Mouse (Mus musculus): Measurements from ENCODE around the gene Gucy1b2. TPM values are rescaled to one million over a fixed set of nuclear protein-coding genes. Genes with fewer than 3 reads are reported as not detected.

Gene Gucy1b2
- polyA plus RNA-seq, 1 experiment, result not detected

DNA sequence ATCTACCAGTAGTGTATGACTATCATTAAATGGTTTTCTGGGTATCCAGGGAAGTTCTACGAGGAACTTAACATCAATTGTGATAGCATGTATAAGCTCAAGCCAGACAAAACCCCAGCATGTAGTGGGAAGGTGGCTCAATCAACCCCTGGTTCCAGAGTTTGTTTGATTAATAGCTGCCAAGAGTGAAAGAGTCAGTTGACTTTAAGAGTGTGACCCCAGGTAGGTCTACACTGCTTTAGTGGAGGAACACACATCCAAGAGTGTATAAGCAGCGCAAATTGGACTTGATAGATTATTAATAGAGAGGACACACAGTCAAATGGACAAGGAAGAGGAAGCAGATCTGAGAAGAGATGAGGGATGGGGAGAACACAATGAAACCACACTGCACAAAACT is 18.3 kb downstream of the Gucy1b2 start:
- Histone ChIP-seq H3K4me1 (ENCODE audit: control insufficient read depth, insufficient read depth, low read length) (no peaks in the 10 kb centered on the region), H3K4me3 (ENCODE audit: insufficient read depth, low read depth, low read length) (no peak overlapping the region), H3K27ac (ENCODE audit: insufficient read depth, low read depth, low read length) (no peak overlapping the region)
- no peak for TF ChIP-seq POLR2A (IDR thresholded peaks at IDR 0.05; ENCODE audit: insufficient read depth, low read depth, low read length)
- TF ChIP-seq CTCF (IDR thresholded peaks at IDR 0.05; ENCODE audit: insufficient read depth, low read depth, low read length), result no peak
- 96% methylated on average over 2 of the region's 2 CpGs for WGBS

DNA sequence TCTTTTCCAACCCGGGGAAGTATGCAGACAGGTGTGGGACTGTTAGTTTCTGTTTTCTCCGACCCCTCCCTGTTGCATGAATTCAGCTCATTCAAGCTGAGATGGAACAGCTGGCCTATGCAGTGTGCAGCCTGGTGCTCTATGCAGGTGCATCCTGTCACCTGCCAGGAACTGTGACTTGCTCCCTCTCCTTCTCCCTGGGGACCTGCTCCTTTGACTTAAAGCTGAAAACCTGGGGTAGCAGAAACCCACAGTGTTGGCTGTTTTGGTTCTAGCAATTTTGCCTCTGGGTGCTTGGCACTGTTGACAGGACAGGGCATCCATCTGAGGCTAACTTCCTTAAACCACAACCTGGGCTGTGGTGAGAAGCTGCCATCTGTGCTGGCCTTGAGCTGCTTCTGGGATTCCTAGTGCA is 30.8 kb downstream of the Gucy1b2 start:
- Histone ChIP-seq H3K27ac (ENCODE audit: insufficient read depth, low read depth, low read length) (no peak overlapping the region), H3K4me1 (ENCODE audit: control insufficient read depth, insufficient read depth, low read length) (no peaks in the 10 kb centered on the region), H3K4me3 (ENCODE audit: insufficient read depth, low read depth, low read length) (no peak overlapping the region)
- WGBS, result 62% methylated on average over 2 of the region's 2 CpGs
- TF ChIP-seq POLR2A (IDR thresholded peaks at IDR 0.05; ENCODE audit: insufficient read depth, low read depth, low read length), result no peak
- no peak for TF ChIP-seq CTCF (IDR thresholded peaks at IDR 0.05; ENCODE audit: insufficient read depth, low read depth, low read length)

DNA sequence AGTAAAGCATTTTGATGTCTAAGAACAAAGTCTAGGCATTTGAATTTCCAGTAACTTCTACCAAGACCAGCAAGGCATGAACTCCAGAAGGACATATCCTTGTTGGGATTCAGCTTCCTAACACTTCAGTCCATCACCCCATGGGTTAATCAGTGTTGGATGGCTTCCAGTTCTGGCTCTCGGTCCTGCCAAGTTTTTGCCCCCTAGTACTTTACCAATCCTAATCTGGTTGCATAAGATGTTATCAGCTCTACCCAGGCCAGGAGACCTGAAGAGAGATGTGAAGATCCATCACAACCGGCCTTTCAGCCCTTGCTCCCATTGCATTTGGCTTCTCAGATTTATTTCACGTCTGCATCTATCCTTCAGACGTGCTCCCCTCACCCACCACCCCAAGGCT is 33.8 kb downstream of the Gucy1b2 start:
- H3K4me1 ChIP-seq (ENCODE audit: control insufficient read depth, insufficient read depth, low read length), result no peaks in the 10 kb centered on the region
- TF ChIP-seq CTCF (IDR thresholded peaks at IDR 0.05; ENCODE audit: insufficient read depth, low read depth, low read length), result no peak
- no peak for TF ChIP-seq POLR2A (IDR thresholded peaks at IDR 0.05; ENCODE audit: insufficient read depth, low read depth, low read length)
- 52% methylated on average over 4 of the region's 4 CpGs for WGBS
- H3K4me3 ChIP-seq (ENCODE audit: insufficient read depth, low read depth, low read length), result no peak overlapping the region
- H3K27ac ChIP-seq (ENCODE audit: insufficient read depth, low read depth, low read length), result no peak overlapping the region

DNA sequence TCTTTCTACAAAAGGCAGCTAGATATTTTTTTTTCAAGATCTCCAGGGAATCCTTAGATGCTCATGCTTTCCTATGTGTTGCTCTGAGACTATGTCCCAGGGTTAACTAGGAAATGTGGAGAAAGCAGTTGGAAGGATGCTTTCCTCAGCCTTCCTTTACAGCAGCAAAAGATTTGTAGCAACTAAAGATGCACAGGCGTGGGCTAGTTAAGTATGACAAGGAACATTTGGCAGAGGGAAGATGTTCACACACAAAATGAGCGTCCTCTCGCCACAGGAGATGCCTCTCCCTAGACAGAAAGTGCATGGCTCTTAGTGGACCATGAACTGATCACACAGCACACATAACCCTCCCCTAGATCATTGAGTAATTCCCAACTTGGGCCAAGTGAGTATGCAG is 38.6 kb downstream of the Gucy1b2 start:
- Histone ChIP-seq H3K4me3 (ENCODE audit: insufficient read depth, low read depth, low read length) (no peak overlapping the region), H3K4me1 (ENCODE audit: control insufficient read depth, insufficient read depth, low read length) (peaks cover 6% of the 10 kb centered on the region; the same call in 1 of the 2 replicates), H3K27ac (ENCODE audit: insufficient read depth, low read depth, low read length) (no peak overlapping the region)
- 73% methylated on average over 3 of the region's 3 CpGs for WGBS
- TF ChIP-seq POLR2A (IDR thresholded peaks at IDR 0.05; ENCODE audit: insufficient read depth, low read depth, low read length), result no peak
- TF ChIP-seq CTCF (IDR thresholded peaks at IDR 0.05; ENCODE audit: insufficient read depth, low read depth, low read length), result no peak

DNA sequence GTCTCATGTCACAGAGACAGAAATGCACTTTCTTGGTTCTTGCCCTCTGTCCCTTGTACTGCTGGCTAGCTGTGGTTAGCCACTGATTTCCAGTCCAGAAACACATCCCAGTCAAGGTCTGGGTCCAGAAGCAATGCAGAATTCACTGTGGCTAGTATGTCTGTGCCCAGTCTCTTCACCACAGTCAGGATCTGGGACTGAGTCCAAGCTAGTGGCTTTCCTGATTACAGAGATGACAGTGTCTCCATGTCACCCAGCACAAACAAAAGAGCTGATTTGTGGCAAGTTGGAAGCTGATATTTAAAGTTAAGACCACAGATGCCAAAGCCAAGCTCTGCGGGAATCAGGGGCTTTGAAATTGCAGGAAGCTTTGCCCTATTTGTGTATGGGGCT is 39.4 kb downstream of the Gucy1b2 start:
- 27% methylated on average over 1 of the region's 1 CpGs for WGBS
- TF ChIP-seq CTCF (IDR thresholded peaks at IDR 0.05; ENCODE audit: insufficient read depth, low read depth, low read length) (no peak), POLR2A (IDR thresholded peaks at IDR 0.05; ENCODE audit: insufficient read depth, low read depth, low read length) (no peak)
- Histone ChIP-seq H3K4me1 (ENCODE audit: control insufficient read depth, insufficient read depth, low read length) (peaks cover 6% of the 10 kb centered on the region; the same call in 1 of the 2 replicates), H3K4me3 (ENCODE audit: insufficient read depth, low read depth, low read length) (no peak overlapping the region), H3K27ac (ENCODE audit: insufficient read depth, low read depth, low read length) (peak overlapping the region; percentile 10; the same call in 1 of the 2 replicates)

DNA sequence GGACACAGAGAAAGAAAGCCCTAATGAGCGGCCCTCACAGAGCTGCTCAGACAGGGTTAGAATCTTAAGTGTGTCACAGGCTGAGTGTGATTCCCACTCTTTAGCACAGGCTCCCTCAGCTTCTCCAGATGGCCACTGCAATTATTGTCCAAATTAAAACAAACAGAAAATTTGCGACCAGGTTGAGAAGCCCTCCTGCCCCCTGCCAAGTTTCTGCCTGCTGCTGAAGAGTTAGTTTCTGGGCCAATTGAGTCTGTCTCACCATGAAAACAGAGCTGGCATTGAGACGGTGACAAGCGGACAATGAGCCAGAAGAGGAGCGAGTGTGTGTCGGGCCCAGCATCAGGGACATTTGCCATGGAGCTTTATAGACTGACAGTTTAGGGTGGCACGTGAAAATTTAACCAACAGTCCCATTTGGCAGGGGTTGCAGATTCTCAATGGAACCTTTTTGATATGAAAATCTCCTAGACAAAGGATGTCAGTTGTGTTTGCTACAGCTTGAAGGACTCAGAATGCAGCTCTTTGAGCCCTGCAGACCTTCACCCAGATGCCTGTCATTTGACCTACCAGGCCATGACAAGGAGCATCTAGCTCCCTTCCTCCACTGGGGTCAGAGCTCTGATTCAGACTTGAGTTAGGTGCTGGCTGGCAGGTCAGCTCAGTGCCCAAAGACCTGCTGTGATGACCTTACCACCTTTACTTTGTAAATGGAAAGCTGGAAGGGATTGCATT is 39.9 kb downstream of the Gucy1b2 start:
- TF ChIP-seq CTCF (IDR thresholded peaks at IDR 0.05; ENCODE audit: insufficient read depth, low read depth, low read length) (no peak), POLR2A (IDR thresholded peaks at IDR 0.05; ENCODE audit: insufficient read depth, low read depth, low read length) (no peak)
- 63% methylated on average over 7 of the region's 7 CpGs for WGBS
- H3K27ac ChIP-seq (ENCODE audit: insufficient read depth, low read depth, low read length), result peak overlapping the region; percentile 10; the same call in 1 of the 2 replicates
- peaks cover 6% of the 10 kb centered on the region; the same call in 1 of the 2 replicates for H3K4me1 ChIP-seq (ENCODE audit: control insufficient read depth, insufficient read depth, low read length)
- no peak overlapping the region for H3K4me3 ChIP-seq (ENCODE audit: insufficient read depth, low read depth, low read length)

DNA sequence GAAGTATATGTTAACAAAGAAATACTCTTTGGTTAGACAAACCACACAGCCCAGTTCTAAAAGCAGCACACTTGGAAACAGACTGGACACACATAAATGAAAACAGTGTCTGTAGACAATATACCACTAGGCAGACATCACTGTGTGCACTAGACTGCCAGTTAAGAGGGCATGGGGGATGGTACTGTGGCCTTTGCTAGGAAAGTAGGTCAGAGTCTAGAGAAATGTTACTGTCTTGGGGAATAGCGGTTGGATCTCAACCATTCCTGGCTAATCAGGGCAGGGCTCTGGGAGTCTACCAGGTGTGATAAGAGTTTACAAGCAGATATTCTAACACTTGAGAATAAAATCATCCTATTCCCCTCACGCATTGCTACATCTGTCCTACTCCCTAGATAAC is 60.7 kb downstream of the Gucy1b2 start:
- no peak overlapping the region for H3K4me3 ChIP-seq (ENCODE audit: insufficient read depth, low read depth, low read length)
- WGBS, result 86% methylated on average over 2 of the region's 2 CpGs
- H3K4me1 ChIP-seq (ENCODE audit: control insufficient read depth, insufficient read depth, low read length), result peaks cover under 1% of the 10 kb centered on the region; the same call in 1 of the 2 replicates
- no peak overlapping the region for H3K27ac ChIP-seq (ENCODE audit: insufficient read depth, low read depth, low read length)
- TF ChIP-seq POLR2A (IDR thresholded peaks at IDR 0.05; ENCODE audit: insufficient read depth, low read depth, low read length) (no peak), CTCF (IDR thresholded peaks at IDR 0.05; ENCODE audit: insufficient read depth, low read depth, low read length) (no peak)

DNA sequence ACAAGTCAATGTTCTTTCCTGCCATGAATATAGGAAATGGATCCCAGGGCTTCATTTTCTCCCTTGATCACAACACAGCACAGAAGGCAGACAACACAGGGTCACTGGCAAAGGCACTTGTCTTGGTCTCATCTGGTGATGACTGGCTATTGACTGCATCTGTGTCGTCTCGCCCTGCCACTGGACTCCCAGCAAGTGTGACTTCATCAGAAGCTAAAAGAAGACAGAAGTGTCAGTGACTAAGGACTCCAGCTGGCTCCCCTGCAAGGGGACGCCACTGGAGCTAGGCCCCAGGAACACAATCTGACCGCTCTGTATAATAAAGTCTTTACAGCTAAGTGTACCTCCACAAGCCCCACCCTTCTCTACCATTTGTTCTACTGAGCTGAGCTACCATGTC is 63.3 kb downstream of the Gucy1b2 start:
- H3K4me1 ChIP-seq (ENCODE audit: control insufficient read depth, insufficient read depth, low read length), result peaks cover 12% of the 10 kb centered on the region
- WGBS, result 76% methylated on average over 4 of the region's 4 CpGs

DNA sequence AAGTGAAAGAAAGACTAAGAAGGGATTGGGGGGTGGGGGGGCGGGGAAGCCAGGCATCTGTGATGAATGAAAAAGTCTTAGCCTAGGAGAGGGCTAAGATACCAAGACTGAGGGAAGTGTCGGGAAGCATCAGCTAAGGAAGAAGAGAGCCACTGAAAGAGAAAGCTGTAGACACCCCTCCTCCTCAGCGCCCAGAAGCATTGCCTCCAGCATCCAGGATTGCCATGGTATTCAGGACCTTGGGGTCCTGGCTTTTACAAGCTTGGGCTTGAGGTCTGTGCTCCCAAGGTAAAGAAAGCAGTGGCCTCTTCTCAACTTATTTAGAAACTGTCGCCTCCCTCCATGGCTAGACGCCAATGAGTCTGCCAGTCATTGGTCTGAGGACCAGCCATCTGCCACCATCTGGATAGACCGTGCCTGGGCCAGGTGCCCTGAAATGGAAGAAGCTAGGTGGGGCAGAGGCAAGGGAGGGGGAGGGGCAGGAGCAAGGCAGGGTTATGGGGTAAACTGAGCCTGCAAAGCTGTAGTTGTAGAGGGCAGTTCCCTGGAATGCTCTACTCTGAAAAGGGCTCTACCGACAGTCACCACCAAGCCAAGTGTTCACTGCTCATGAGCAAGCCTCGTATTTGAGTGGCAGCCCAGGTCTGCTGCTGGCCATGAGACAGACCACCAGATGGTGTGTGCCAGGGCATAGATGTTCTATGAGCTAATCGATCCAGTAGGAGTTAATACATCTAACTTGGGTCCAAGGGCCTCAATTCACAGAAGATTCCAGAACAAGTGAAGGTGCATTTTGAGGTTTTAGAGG is 66.2 kb downstream of the Gucy1b2 start:
- WGBS, result 32% methylated on average over 9 of the region's 9 CpGs
- no peak overlapping the region for H3K27ac ChIP-seq (ENCODE audit: insufficient read depth, low read depth, low read length)
- H3K4me3 ChIP-seq (ENCODE audit: insufficient read depth, low read depth, low read length), result peak overlapping the region; percentile 22; the same call in 1 of the 2 replicates
- H3K4me1 ChIP-seq (ENCODE audit: control insufficient read depth, insufficient read depth, low read length), result peaks cover 12% of the 10 kb centered on the region
- TF ChIP-seq POLR2A (IDR thresholded peaks at IDR 0.05; ENCODE audit: insufficient read depth, low read depth, low read length), result no peak
- no peak for TF ChIP-seq CTCF (IDR thresholded peaks at IDR 0.05; ENCODE audit: insufficient read depth, low read depth, low read length)

More for the DNA sequence above, 63.3 kb downstream of the Gucy1b2 start:
- H3K4me3 ChIP-seq (ENCODE audit: insufficient read depth, low read depth, low read length), result no peak overlapping the region
- H3K27ac ChIP-seq (ENCODE audit: insufficient read depth, low read depth, low read length), result no peak overlapping the region
- TF ChIP-seq CTCF (IDR thresholded peaks at IDR 0.05; ENCODE audit: insufficient read depth, low read depth, low read length) (no peak), POLR2A (IDR thresholded peaks at IDR 0.05; ENCODE audit: insufficient read depth, low read depth, low read length) (no peak)

Data from olfactory bulb, adult 2 months (tissue).